Mouse (Mus musculus) monocyte, adult 2 months (primary cell): ENCODE results near the gene Gm17482.

ENCODE experiments used
- DNase-seq, 2 experiments: peaks; one replicate each; pipeline ENCODE4 v3.0.0; 2022; ENCODE audit warnings: low spot score in 2 of 2, low read depth in 1 of 2

The Gm17482 gene

GRCm38 (mm10) chr6:115290561-115290960 is 63.4 kb downstream of the Gm17482 start:
- no peak for DNase-seq

GRCm38 (mm10) chr6:115291068-115291467 is 63.9 kb downstream of the Gm17482 start:
- no peak for DNase-seq

- no peak for DNase-seq
Measured at GRCm38 (mm10) chr6:115291823-115292222, 64.7 kb downstream of the Gm17482 start.

- DNase-seq: no peak
Measured at GRCm38 (mm10) chr6:115292621-115293020, 65.5 kb downstream of the Gm17482 start.

GRCm38 (mm10) chr6:115293877-115294276 is 66.7 kb downstream of the Gm17482 start:
- DNase-seq: no peak

GRCm38 (mm10) chr6:115307134-115307533 is 80.0 kb downstream of the Gm17482 start:
- no peak for DNase-seq
